Mouse (Mus musculus): ENCODE measurements at regions not wholly inside any gene's neighbourhood (a gene's known extent, or its start where the extent isn't known, plus 50 kb on each side); places are given as distances from the start of the nearest gene placed in this dataset.
A peak's percentile ranks its signal among the peaks of the same experiment; 100 is the strongest.

DNA sequence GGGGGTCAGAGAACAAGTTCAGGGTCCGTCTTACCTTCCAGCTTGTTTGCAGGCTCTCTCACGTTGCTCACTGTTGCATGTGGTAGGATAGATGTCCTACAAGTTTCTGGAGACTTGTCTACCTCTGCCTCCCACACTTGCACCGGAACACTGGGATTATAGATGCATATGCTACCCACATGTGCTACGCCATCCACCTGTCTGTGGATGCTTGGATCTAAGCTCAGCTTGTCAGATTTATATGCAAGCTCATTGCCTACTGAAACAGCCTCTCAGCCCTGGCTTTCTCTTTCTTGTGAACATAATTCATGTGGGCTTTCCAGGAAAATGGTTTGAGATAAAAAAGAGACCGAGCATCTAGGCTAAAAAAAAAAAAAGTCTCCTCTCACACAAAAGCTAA is 353.0 kb downstream of the Nucb2 start:
- ATAC-seq (ENCODE audit: low TSS enrichment) = peak; percentile 91

DNA sequence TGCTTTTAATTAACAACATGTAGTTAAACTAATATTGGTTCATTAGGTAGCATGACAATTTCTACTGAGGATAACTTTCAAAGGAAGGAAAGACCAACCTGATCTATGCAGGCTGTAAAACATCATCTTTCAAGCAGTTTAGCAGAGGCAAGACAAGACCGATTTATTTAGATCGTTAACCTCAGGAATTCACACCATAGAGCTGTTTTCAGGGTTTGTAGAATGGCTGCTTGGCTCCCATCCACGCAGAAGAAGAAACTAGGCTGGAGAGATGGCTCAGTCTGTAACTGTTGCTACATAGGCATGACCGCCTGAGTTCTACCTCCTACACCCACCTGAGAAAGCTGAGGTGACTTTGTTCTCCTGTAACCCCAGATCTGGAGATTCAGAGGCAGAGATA is 353.6 kb downstream of the Nucb2 start:
- ATAC-seq (ENCODE audit: low TSS enrichment) = peak; percentile 64

DNA sequence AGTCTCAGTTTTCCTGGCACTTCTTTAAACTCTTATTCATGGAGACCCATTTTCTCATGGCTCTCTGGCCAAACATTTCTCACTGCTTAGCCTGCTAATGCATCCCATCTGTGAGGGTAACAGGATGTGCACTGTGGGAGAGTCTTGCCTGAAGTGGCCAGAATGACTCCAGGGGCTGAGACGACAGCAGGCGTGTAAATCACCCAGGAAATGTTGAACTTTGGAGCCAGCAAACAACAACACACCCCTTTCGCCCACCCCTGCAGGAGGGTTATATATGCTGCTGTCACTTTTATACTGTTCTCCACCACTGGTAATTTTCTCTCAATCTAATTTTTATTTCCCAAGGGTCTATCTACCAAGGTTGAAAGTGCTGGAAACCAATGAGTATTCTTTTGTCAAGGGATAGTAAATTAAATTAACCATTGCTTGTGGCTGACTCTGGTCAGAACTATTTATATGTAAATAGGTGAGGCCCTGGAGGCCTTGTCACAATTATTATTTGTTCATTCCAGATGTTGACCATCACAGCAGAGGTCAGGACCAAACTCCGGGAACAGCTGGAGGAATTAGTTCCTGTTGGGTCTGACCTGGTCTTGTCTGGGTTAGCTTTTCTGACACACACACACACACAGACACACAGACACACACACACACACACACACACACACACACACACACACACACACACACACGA is 378.2 kb downstream of the Nucb2 start:
- no peak for ATAC-seq (ENCODE audit: low TSS enrichment)

DNA sequence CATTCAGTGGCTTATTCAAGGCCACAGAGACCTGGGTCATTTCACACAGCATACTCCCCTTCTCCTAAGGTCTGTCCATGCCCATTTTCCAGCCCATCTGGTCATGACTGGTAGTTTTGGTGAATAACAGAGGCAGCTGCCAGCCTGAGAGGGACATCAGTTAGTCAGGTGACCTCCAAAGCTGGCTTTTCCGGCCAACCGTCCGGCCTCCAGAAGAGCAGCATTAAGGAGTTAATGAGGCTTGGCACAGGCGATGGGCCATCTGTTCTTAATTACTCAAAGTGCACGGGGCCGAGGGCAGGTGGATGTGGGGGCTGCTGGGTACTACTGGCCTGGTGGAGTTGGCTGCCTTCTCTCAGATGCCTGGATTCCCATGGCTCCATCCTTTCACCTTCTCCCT is 389.7 kb downstream of the Nucb2 start:
- ATAC-seq (ENCODE audit: low TSS enrichment) = no peak

DNA sequence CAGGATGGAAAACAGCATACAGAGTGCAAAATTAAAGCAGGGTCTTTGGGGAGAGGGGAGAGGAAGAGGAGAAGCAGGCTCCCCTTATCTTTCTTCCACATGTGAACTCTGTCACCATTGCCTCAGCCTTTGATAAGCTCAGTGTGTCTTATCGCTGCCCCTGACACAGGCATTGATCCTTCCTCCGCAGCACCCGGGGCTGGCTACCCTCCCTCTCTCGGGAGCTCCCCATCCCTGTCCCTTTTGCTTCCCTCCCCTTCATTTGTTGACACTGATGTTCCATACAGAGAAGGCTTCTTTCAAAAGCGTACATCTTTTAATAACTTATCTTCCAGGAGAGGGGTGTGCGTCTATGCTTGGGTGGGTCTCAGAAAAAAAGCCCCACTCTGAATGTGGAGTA is 411.6 kb downstream of the Nucb2 start:
- ATAC-seq (ENCODE audit: low TSS enrichment) = no peak

DNA sequence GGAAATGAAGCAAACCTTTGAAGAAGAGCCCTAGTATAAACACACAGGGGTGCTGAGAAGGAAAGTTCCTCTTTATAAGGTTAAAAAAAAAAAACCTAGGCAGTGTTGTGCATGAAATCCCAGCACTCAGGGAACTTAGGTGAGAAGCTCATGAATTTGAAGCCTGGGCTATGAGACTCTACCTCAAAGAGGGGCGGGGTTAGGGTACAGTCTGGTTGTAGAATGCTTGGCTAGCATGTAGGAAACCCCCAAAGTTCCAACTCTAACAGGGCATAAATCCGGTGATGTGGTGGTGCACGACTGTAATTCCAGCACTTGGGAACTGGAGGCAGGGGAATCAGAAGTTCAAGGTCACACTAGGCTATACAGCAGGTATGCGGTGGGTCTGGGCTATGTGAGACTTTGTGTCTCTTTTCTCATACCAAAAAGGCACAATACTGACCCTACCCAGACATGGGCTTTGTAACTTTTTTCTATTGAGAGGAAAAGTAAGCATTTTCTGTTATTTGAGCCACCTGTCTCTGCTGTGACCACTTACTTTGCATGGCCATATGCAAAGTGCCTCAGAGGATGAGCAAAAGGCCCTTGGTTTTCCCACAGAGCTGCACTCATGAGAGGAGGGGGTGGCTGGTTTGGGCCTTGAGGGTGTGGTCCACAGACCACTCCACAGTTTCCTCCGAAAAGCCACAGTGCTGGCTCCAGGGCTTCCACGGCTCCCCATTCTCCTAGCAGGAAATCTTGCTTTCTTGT is 413.9 kb downstream of the Nucb2 start:
- no peak for ATAC-seq (ENCODE audit: low TSS enrichment)

DNA sequence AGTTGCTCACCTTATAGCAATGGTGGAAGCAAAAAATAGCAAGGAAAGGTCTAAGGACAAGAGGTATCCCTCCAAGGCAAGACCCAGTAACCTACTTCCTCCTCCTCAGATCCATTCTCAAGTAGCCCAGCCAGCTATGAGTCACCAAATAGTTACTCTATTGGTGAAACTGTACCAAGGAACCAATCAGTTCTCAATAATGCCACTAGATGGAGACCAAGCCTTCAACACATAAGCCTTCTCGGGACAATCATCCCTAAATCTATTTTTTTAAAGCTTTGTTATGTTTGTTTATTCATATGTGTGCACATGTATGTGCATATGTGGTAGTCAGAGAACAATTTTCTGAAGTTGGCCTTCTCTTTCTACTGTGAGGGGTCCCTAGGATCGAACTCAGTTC is 434.3 kb upstream of the Xylt1 start:
- ATAC-seq (ENCODE audit: low TSS enrichment) = no peak

DNA sequence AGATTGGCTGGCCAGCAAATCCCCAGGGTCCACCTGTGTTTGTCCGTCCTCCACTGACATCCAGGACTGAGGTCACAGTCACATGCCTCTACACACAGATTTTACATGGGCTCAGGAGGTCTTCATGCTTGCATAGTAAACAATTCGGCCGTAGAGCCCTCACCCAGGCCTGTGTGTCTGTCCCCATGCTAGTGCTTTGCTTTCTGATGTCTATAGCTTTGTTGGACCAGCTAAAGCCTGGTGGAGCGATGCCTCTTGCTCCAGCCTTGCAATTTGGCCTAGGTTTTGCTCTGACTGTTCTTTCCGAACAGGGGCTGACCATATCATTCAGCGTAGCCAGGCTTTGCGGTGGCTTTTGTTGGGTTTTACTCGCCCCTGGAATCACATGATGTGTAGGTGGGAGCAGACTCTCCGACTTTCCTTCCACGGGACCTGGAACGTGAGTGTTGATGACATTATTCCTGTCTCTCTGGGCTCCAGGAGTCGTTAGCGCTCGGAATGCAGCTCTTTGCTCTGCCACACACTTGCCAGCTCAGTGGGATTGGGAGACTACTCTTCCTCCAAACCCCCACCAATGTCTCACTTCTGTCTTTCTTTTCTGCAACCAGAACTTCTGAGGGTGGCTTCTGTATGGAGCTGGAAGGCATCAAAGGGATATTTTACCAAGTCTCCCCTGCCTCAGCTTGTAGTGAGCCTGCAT is 421.4 kb upstream of the Xylt1 start:
- ATAC-seq (ENCODE audit: low TSS enrichment) = peak; percentile 88

DNA sequence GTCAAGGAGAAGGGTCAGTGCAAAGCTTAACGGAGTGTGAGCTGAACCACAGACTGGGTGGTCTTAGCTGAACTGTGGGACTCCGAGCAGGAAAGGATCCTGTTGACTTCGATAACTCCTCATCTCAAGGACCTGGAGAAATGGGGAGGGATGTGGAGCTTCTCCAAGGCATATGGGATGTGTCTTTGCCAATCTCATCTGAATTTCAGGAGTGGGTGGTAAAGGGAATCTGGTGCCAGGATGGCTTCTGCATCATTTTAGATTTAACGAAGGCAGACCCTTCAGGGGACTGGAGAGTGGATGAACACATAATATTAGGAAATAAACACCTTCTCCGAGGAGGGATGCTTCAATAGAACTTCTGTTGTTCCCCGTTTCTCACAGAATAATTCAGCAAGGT is 416.9 kb upstream of the Xylt1 start:
- peak; percentile 68 for ATAC-seq (ENCODE audit: low TSS enrichment)

DNA sequence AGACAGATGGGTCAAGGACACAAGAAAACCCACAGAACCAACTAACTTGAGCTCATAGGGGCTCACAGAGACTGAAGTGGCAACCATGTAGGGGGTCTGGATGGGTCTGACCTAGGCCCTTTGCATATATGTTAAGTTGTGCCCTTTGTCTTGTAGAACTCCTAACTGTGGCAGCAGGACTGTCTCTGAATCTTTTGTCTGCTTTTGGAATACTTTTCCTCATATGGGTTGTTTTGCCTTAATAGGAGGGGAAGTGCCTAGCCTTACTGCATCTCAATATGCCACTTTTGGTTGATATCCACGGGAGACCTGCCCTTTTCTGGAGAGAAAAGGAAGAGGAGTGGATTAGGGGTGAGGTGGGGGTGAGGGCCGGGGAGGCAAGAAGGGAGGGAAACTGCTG is 389.4 kb upstream of the Xylt1 start:
- no peak for ATAC-seq (ENCODE audit: low TSS enrichment)

DNA sequence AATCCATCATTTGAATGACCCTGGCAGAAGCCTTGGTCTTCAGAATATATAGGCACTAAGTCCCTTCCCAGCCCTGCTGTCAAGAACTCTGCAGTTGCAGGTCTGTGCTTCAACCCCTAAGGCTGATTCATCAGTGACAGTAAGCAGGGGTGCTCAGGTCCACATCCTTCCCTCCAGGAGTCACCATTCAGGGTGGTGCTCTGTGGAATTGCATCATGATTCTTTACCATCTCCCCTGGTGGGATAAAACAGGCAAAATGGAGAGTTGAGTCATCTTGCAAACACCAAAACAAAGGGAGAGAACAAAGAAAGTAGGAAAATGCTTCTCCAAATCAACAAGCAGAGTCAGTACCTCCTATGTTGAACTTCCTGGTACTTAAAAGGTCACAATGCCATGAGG is 388.6 kb upstream of the Xylt1 start:
- ATAC-seq (ENCODE audit: low TSS enrichment) = no peak

DNA sequence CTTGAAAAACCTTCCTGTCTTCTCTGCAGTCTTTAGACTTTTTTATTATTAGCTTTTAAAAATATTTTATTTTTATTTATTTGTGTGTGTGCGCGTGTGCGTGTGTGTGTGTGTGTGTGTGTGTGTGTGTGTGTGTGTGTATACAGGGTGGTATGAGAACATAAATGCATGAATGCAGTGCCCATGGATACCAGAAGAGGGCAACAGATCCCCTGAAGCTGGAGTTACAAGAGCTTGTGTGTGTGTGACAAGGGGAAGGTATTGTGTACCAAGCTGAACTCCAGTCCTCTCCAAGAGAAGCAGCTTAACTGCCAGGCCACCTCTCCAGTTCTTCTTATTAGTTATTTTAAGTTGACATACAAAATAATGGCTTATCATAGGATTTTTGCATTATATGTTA is 385.0 kb upstream of the Xylt1 start:
- ATAC-seq (ENCODE audit: low TSS enrichment) = no peak

DNA sequence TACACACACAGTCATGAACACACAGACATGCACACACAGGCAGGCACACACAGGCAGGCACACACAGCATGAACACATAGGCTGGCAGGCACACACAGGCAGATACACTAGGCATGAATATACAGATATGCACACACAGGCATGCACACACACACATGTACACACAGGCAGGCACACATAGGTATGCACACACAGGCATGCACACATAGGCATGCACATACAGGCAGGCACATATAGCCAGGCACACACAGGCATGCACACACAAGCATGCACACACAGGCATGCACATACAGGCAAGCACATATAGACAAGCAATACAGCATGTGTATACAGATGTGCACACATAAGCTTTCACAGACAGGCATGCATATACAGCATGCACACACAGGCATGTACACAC is 377.6 kb upstream of the Xylt1 start:
- ATAC-seq (ENCODE audit: low TSS enrichment) = no peak

DNA sequence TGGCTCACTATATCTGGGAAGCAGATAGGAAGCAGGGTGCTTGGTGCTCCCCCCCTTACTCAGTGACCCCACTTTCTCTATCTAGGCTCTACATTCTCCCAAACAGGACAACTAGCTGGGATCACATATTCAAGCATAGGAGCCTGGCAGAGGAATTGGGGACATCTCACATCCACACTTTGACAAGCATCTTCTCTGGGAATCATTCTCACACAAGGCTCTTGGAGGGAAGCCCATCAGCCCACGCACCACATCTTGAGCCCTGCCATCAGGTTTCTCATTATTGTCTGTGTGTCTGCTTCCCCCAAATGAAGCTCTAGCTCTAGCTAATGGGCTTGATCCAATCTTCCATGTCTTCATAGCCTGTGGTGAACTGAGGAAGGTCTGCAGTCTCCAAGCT is 362.4 kb upstream of the Xylt1 start:
- peak; percentile 87 for ATAC-seq (ENCODE audit: low TSS enrichment)

DNA sequence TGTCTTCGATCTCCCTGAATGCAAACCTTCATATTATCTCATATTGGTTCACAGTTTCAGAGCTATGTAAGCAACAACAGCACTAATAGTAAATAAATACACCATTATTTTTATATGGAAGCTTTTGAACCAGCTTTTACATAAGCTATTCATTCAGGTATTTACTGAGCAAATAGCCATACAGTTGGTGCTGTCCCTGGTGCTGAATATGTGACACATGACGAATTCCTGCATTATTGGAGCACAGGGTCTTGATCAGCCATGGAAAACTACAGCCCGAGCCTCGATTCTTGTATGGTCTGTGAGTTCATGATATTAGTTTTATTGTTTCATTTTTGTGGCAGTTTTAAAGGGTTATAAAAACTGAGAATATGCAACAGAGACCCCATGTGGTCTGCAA is 359.1 kb upstream of the Xylt1 start:
- no peak for ATAC-seq (ENCODE audit: low TSS enrichment)

DNA sequence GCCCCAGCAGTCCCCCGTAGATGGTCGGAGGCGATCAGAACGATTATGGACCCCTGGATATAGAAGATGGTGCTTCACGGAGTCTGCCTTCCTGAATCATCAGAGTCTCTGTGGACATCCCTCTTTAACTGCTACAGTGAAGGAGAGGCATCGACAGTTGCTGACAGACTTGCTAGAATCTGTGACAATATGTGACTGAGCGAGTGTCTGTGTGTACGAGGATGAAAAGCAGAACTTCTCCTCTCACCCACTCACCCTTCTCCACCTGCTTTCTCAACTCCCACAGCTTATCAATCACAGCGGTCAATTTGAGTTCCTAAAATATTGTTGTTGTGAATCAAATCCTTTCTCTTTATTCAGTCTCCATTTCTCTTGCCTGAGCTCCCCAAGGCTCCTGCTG is 335.9 kb upstream of the Xylt1 start:
- peak; percentile 55; the same call in 1 of the 2 replicates for ATAC-seq (ENCODE audit: low TSS enrichment)

DNA sequence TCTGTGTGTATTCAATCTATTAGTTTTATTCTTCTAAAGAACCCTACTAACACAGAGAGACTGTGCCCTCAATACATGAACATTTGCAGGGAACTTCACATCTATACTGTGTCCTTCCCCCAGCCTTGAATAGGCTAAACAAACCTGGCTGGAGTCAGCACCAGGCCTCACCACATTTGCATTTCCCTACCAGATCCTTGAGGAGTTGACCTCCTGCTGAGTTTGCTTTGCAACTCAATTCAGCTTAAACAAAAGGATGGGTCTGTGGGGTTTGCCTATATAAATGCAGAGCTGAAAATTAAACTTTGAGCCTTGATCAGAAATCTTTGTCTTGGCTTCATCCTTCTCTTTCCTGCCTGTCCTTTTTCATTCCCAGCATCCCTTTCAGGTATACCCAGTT is 331.5 kb upstream of the Xylt1 start:
- no peak for ATAC-seq (ENCODE audit: low TSS enrichment)

DNA sequence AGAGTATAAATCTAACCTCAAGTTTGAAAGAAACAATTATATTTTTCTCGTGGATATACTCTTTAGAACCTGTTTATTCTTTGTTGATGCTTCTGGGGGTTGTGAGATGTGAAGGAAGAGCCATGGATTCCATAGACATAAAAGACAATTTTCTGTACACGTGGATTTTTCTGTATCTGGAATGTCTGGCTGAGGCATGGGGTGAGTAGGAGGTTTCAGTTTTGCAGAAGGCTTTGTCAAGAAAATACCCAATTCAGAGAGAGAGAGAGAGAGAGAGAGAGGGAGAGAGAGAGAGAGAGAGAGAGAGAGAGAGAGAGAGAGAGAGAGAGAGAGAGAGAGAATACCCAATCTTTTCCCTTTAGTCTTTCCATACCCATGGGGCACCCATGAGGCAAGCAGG is 315.0 kb upstream of the Xylt1 start:
- peak; percentile 50; the same call in 1 of the 2 replicates for ATAC-seq (ENCODE audit: low TSS enrichment)

DNA sequence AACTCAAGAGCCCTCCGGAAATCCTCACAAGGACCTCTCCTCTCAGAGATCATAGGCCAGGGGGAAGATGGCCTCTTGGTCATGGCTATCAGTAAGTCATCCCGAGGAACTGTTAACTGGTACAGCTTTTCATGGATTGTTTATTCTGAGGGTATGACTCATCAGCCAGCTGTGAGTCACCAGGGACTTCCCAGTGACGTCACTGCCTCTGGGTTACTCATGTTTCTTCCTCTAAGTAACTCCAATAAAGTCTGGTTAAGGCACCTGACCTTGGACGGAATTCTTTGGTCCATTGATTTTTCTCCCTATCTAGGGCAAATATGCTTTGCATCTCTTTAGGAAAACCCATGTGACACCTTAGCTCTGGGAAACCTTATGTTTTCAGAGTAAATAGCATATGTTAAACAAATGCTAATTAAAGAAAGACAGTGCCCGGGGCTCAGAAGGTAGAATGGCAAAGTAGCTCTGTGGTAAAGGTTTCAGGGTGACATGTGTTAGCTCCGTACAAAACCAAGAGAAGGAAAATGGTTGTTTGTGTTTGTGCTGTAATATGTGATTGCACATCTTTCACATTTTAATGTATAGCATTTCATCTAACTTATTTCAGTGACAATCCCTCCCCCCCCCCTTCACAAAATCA is 289.7 kb upstream of the Xylt1 start:
- ATAC-seq (ENCODE audit: low TSS enrichment) = 0 out of 2 replicates have a peak, but pooled peaks have one; percentile 47

DNA sequence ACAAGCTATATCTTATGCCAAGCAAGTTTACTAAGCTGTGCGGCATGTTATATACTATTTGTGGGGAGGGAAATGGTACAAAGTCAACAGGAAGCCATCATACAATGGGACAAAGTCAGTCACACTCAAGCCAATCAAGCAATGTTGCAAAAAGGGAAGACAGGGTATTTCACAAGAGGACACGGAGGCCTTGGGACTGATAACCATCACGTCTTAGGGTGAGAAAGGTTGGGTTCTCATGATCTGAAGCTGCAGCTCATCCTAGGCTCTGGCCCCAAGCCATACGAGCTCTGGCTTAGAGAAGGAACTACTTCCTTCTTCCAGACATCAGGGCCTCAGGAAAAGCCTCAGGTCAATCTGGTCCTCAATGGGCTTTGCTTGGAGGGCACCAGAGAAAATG is 287.9 kb upstream of the Xylt1 start:
- no peak for ATAC-seq (ENCODE audit: low TSS enrichment)

DNA sequence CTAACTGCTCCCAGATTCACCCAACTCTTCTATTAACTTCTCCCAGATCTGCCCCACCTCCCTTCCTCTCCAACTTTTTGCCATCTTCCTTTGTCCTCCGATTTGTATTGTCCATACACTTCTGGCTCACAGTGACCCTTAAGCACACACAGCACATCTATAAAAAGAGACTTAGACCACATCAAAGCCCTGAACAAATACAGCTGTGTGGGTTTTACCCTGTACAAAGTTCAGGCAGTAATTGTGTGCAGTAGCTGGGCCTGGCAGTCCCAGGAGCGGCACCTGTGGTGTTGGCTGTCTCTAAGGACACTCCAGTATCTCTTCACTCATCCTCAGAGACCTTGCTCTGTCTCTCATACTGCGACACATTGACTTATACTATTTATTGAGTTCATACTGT is 283.2 kb upstream of the Xylt1 start:
- no peak for ATAC-seq (ENCODE audit: low TSS enrichment)

DNA sequence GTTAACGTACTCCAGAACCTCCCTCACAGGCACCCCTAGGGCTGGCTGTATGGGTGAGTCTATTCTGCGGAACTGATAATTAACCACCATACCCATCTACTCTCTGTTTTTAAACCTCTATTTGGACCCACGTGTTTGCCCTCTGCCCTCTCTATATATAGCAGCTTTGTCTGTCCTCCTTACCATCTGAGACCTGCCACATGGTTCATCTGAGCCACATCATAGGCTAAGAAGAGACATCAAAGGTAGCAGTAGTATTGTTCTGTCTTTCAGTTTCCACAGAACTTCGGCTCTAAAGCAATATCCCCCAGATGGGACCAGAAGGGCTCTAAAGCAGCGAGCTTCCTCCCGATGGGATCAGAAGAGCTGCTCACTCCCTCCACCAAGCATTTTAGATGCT is 281.7 kb upstream of the Xylt1 start:
- no peak for ATAC-seq (ENCODE audit: low TSS enrichment)

DNA sequence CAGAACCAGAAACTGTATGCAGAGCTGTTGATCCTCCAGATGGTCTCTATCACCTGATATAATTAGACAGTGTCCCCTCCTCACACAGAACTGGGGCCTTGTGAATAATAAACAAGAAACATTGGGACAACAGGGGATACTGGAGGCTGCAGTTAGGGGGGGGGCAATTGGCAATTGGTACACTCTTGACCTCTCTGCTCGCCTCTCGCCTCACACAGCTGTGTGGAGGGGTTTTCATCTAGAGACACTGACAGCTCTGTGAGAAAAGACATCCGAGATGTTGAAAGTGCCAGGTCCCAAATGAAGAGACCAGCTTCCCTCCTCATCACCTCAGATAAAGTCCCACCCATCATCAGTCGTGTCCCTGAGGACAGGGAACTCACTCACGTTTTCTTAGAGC is 277.7 kb upstream of the Xylt1 start:
- no peak for ATAC-seq (ENCODE audit: low TSS enrichment)
